Mouse (Mus musculus): ENCODE measurements at regions not wholly inside any gene's neighbourhood (a gene's known extent, or its start where the extent isn't known, plus 50 kb on each side); places are given as distances from the start of the nearest gene placed in this dataset.

DNA sequence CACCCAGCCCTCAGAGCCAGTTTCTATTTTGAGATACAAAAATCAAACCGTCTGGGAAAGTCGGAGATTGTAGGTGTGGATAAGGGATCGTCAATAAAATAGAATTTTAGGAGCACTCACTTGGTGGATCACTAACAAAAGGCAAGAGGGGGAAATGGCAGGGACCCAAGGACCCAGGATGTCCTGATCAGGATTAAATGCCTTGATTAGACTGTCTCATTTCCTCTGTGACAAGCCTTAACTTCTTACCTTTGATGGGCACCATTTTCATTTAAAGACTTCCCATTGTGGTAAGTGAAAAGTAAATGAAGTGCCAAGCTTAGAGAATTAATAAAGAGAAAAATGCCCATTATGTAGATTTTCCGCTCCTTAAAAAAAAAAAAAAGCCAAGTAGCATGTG lies 238.0 kb upstream of the Mpped2 start:
- intact Hi-C loops (cut with DNase I), result no loop called here

DNA sequence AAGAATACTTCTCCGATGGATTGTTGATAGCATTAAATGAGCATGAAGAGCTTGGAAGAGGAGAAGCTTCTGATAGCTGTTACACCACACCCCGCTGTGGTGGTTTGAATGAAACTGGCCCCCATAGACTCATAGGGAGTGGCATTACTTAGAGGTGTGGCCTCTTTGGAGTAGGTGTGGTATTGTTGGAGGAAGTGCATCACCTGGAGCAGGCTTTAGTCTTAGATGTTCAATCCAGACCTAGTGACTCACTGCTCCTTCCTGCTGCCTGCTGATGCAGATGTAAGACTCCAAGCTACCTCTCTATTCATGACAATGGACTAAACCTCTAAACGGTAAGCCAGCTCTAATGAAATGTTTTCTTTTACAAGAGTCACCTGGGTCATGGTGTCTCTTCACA lies 237.1 kb upstream of the Mpped2 start:
- intact Hi-C loops (cut with DNase I), result no loop called here

GRCm38 (mm10) chr2:106458003-106458402 lies 235.1 kb upstream of the Mpped2 start:
- intact Hi-C loops (cut with DNase I), result no loop called here

DNA sequence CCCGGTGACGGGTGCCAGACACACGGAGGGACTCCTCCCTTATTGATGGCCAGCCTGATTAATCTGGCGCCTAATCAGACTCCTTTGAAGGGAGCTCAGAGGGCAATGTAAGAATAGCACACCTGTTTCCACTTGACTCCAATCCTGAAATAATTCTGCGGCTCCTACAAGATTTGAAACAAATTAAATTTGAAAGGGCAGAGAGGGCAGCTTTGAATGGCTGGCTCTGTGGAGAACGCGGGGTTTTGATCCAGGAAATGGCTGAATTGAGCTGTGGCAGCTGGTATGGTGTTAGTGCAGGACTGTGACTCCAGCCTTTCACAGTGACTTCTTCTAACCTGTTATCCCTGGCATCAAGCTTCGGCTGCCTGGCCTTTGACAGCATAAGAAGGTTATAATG lies 232.0 kb upstream of the Mpped2 start:
- intact Hi-C loops (cut with DNase I), result no loop called here

- intact Hi-C loops (cut with DNase I), result no loop called here
Observed at GRCm38 (mm10) chr2:106461490-106461889, 231.6 kb upstream of the Mpped2 start.

DNA sequence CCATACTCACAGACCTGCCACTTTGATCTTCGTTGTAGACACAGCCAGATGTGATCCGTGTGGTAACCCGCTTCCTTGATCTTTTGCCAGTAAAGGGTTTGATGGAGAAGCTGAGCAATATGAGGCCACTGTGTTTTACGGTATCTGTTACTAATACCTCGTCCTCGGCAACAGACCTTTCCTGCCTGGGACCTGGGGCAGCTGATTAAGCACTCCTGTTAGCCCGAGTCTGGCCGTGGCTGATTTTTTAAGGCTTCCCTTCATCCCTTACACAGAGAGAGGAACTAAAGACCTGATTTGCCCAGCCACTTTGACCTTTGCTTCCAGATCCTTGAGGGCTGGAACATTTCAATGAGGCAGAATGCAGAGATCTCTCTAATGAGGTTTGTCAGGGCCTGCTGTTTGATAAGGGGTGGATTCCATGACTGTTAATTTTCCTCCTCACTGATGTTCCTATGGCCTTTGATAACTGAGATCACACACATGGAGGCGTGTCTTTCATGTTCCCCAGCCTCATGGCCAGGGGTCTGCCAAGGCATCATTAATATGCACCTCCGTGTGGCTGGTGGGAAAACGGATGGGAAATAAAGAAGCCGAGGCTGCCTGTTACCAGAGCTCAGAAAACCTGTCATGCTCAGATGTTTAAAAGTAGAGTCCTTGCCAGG lies 231.0 kb upstream of the Mpped2 start:
- intact Hi-C loops (cut with DNase I), result no loop called here

GRCm38 (mm10) chr2:106465055-106465454 lies 228.0 kb upstream of the Mpped2 start:
- intact Hi-C loops (cut with DNase I), result no loop called here

GRCm38 (mm10) chr2:106465831-106466230 lies 227.2 kb upstream of the Mpped2 start:
- intact Hi-C loops (cut with DNase I), result no loop called here

DNA sequence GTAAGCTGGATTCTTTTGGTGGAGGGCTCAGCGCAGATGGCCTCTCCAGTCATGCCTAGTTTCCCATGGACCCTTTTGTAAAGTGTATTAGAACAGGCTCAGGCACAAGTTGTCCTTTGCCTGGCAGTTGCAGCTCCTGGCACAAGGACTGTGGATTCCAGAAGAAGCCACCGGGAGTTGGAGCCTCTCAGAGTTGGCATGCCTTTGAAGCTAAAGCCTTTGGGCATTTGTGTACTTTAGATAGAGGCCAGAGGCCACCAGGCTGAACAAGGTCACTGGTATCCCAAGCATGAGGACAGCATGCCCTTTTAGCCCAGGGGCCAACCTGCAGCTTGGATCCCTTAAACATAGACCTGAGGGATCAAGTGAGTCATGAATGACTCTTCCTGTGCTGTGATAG lies 223.9 kb upstream of the Mpped2 start:
- intact Hi-C loops (cut with DNase I), result no loop called here

DNA sequence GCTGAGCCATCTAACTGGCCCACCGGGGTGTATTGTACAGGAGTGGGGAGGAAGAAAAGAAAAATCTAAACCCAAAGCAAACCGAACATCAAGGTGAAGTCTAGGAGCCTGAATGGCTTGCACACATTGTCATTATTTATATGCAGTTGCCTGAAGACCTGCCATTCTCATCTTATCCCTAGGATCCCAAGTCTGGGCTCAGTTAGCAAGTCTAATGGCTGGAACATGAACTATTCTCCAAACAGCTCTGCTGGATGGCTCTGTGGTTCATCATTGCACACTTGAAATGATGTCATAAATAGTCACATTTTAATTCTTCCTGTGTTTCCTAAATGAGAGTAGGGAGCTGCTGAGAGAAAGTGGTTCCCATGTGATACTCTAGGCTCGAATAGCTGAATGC lies 219.6 kb upstream of the Mpped2 start:
- intact Hi-C loops (cut with DNase I), result no loop called here

GRCm38 (mm10) chr2:106477991-106478390 lies 215.1 kb upstream of the Mpped2 start:
- intact Hi-C loops (cut with DNase I), result no loop called here

GRCm38 (mm10) chr2:106487335-106488082 lies 205.6 kb upstream of the Mpped2 start:
- intact Hi-C loops (cut with DNase I), result no loop called here

DNA sequence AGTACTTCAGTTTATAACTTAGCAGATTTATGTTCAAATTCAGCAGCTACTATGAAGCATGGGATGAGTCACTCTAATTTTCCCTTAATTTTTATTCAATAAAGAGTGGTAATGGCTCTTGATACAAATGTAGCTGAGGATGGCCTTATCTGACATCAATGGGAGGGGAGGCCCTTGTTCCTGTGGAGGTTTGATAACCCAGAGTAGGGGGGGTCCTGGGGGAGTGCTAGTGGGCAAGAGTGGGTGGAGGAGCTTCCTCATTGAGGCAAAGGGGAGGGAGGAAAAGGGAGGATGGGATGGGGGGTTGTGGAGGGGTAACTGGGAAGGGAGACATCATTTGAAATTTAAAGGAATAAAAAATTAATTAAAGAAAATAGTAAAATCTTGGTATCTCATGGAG lies 194.3 kb upstream of the Mpped2 start:
- intact Hi-C loops (cut with DNase I), result no loop called here

- intact Hi-C loops (cut with DNase I), result no loop called here
Observed at GRCm38 (mm10) chr2:106499227-106499928, 193.7 kb upstream of the Mpped2 start.

DNA sequence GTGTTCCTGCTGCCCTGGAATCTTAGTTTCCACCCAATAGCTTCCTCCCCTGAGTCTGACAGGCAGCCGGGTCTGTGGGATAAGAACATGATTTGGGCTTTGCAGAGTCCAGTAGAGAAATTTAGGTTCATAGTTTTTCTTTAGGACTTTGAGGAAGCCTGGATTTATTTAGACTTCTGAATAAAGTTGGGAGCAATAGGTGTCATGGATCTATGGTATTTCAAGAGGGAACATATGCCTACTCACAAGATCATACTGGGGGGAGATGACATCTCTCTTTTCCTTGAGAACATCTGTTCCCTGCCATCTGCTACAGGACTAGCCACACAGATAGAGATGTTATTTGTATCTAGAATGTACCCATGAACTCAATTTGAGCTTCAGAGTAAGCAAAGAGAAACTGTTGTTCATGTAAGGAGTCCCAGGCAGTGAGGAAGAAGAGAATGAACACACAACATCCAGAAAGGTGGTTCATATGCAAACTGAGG lies 188.1 kb upstream of the Mpped2 start:
- intact Hi-C loops (cut with DNase I), result no loop called here

DNA sequence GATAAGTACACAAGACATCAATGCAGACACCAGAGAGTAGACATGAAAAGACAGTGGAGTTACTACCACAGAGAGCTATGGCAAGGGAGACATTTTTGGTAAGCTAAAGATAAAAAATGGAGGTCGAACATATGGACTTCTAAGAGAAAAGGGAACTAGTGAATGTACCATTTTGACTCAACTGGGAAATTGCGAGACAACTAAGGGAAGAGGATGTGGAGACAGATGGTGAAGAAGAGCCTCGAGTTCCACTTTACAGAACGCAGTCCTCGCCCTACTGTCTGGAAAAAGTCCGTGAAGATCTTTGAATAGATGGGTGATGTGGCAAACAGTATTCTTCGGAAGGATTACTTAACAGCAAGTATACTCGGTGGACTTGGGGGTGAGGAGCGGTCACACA lies 181.2 kb upstream of the Mpped2 start:
- intact Hi-C loops (cut with DNase I), result no loop called here

DNA sequence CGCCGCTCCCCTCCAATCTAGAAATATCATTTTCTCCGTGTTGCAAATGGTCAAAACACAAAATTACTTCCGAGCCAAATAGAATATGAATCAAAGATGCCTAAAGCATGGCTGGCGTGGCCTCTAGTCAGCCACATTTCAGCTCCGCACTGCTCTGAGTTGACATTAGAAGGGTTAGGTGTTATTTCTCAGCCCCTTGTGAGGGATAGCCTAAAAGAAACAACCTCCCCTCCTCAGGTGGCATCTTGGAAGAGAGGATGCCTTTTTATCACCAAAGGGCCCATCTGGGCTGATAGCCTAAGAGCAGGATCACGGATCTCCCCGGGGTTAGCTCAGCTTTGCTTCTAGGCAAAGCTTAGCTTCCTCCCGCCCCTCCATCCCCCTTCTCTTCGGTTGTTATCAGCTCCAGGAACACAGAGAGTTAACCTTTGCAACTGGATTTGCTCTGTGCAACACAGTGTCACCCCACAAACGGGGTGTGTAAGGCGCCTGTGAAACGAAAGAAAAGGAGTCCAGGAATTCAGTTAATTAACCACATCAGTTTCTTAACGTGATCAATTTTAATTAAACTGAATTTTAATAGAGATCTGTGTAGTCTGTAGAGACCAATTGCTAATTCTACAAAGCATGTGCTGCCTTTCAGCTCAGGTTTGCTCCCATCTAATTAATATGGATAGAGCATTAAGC lies 180.6 kb upstream of the Mpped2 start:
- intact Hi-C loops (cut with DNase I), result no loop called here

GRCm38 (mm10) chr2:106513025-106513386 lies 180.1 kb upstream of the Mpped2 start:
- intact Hi-C loops (cut with DNase I), result no loop called here

DNA sequence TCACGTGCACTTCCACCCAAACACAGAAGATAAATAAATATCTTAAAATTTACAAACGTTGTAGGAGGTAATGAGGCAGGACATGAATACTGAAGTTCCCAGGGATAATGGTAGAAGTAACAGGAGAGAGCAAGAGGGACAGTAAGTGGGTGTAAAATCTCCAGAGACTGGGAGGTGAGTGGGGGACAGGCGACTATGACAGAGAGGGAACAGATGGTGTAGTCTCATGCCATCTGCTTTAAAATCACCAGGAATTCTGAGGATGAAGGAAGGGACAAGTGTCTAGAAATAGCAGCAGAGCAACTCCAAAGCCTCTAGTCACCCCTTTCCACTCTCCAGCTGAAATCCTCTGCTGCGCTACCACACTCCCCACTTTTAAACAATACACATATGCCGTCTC lies 175.8 kb upstream of the Mpped2 start:
- intact Hi-C loops (cut with DNase I), result no loop called here

DNA sequence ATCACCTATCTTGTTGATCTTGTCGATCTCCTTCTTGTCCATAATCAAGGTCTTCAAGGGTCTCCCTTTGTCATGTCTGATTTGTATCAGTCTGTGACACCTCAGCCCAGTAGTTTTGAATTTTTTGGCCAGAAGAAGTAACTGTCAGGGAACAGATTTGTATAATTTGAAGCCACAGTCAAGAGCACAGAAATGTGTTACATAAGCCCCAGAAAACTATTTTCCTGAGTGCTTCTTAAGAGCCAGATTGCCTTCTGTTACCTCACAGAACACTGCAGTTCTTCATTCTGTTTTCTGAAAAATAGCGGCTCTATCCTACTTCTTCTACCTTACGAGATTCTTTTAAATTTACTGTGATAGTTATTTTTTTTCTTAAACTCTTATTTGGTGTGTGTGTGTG lies 170.1 kb upstream of the Mpped2 start:
- intact Hi-C loops (cut with DNase I), result no loop called here

- intact Hi-C loops (cut with DNase I), result no loop called here
Observed at GRCm38 (mm10) chr2:106527008-106527407, 166.1 kb upstream of the Mpped2 start.

DNA sequence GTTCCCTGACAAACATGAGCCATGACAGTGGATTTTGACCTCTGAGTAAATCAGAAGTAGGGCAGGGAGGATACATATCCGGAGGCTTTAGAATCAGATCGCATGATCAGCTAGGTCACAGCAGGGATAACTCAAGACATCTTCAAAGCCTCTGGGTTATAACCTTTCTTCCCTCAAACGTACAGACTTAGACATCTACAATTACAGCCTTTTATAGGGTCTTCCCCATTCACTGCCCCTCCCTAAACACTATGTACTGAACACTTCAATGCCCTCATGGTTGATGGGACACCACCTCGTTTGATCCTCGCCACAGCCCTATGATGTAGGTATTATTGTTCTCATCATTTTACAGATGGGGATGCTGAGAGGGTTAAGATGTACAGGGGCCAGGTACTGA lies 163.8 kb upstream of the Mpped2 start:
- intact Hi-C loops (cut with DNase I), result no loop called here

Measured in adrenal gland (tissue).